Mouse (Mus musculus): ENCODE measurements around the gene Rfx1. TPM values are rescaled to one million over a fixed set of nuclear protein-coding genes. Genes with fewer than 3 reads are reported as not detected.

Rfx1 gene
- polyA plus RNA-seq, 1 experiment from 2014 or later = 7.9 TPM

DNA sequence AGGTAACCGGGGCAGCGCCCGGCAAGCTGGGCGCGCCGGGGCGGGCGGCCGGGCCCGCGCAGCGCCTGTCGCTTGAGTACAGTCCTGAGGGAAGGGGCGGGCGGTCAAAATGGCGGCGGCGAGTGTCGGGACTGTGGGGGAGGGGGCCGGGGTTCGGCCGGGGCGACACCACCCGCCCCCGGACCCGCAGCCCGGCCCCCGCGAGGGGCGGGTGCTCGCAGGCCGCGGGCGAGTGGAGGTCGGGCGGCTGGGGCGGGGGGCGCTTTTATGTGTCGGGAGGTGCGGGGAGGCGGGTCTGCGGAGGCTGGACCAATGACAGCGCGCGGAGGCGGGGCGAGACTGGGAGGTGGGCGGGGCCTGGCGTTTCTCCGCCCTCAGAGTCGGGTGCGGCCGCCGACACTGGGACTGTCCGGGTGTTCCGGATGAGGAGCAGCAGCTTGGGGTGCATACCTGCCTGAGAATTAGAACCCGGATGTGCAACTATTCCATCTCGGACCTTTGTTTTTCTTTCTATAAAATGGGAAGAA, 476 bp downstream of the Rfx1 start:
- Histone ChIP-seq H3K9ac (ENCODE audit: low read depth, low read length) (peak overlapping the region; percentile 94), H3K36me3 (ENCODE audit: control insufficient read depth, insufficient read depth, low read length) (no peaks in the 10 kb centered on the region), H3K4me3 (ENCODE audit: low read length) (peak overlapping the region; percentile 94), H3K27ac (ENCODE audit: low read depth, low read length) (peak overlapping the region; percentile 98), H3K9me3 (ENCODE audit: control insufficient read depth, low read length) (no peaks in the 10 kb centered on the region), H3K4me2 (ENCODE audit: low read length) (peak overlapping the region; percentile 63), H3K27me3 (replicated peaks; ENCODE audit: control insufficient read depth, insufficient read depth, low read length) (no peaks in the 10 kb centered on the region), H3K4me1 (ENCODE audit: control insufficient read depth, insufficient read depth, low read depth, low read length) (peaks cover 29% of the 10 kb centered on the region)
- peak; percentile 66 for ATAC-seq
- WGBS = under 1% methylated on average over 39 of the region's 58 CpGs

DNA sequence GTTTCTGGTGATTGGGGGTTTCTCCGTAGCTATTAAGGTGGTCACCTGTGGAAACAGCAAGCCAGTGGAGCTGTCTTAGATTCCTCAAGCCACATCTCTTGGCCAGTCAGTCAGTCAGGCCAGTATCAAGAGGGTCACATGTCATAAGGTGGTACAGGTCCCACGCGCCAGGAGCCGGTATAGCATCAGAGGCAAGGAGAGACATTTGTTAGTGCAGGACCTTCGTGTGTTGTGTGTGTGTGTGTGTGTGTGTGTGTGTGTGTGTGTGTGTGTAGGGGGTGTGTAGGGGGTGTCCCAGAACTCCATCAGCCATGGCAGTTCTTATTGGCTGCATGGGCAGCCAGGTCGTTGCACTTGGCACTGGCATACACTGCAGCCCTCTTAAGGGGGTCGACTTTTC, 1.3 kb downstream of the Rfx1 start:
- Histone ChIP-seq H3K4me1 (ENCODE audit: control insufficient read depth, insufficient read depth, low read depth, low read length) (peaks cover 31% of the 10 kb centered on the region), H3K4me2 (ENCODE audit: low read length) (peak overlapping the region; percentile 63), H3K36me3 (ENCODE audit: control insufficient read depth, insufficient read depth, low read length) (no peaks in the 10 kb centered on the region), H3K9ac (ENCODE audit: low read depth, low read length) (peak overlapping the region; percentile 94), H3K27me3 (replicated peaks; ENCODE audit: control insufficient read depth, insufficient read depth, low read length) (no peaks in the 10 kb centered on the region), H3K4me3 (ENCODE audit: low read length) (peak overlapping the region; percentile 94), H3K27ac (ENCODE audit: low read depth, low read length) (no peak overlapping the region), H3K9me3 (ENCODE audit: control insufficient read depth, low read length) (no peaks in the 10 kb centered on the region)
- ATAC-seq = no peak
- 90% methylated on average over 7 of the region's 7 CpGs for WGBS

DNA sequence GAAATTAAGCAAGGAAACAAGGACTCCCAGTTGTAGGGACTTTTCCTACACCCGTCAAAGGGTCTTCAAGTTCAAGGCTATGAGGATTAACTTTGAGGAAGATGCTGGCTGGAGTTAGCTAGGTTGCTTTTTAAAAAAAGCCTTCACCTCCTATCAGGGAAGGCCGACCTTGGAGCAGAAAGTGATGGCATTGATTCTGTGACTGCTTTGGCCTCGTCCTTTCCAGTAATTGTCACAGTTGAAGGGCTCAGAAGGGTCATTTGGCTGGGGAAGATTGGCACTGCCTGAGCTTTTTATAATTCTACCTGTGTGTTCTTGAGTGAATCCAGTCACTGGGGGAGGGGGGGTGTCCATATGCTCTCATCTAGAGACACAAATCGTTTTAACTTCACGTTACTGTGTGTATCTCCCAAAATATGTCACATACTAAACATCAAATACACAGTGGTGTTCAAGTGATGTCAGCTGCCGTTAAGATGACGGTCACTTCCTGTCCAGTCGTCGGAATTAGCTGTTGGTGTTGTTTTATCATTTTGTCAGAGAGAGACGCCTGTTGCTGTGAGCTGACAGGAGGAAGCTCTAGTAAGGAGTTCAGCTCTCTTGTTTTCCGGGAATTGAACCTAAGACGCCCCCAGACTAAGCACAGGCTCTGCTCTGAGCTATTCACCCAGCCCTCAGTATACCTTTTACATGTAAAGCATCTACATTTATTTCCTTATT, 1.8 kb downstream of the Rfx1 start:
- Histone ChIP-seq H3K4me3 (ENCODE audit: low read length) (no peak overlapping the region), H3K4me2 (ENCODE audit: low read length) (peak overlapping the region; percentile 63), H3K9ac (ENCODE audit: low read depth, low read length) (no peak overlapping the region), H3K36me3 (ENCODE audit: control insufficient read depth, insufficient read depth, low read length) (no peaks in the 10 kb centered on the region), H3K4me1 (ENCODE audit: control insufficient read depth, insufficient read depth, low read depth, low read length) (peaks cover 37% of the 10 kb centered on the region), H3K9me3 (ENCODE audit: control insufficient read depth, low read length) (no peaks in the 10 kb centered on the region), H3K27me3 (replicated peaks; ENCODE audit: control insufficient read depth, insufficient read depth, low read length) (no peaks in the 10 kb centered on the region), H3K27ac (ENCODE audit: low read depth, low read length) (no peak overlapping the region)
- WGBS = 71% methylated on average over 12 of the region's 12 CpGs
- no peak for ATAC-seq

DNA sequence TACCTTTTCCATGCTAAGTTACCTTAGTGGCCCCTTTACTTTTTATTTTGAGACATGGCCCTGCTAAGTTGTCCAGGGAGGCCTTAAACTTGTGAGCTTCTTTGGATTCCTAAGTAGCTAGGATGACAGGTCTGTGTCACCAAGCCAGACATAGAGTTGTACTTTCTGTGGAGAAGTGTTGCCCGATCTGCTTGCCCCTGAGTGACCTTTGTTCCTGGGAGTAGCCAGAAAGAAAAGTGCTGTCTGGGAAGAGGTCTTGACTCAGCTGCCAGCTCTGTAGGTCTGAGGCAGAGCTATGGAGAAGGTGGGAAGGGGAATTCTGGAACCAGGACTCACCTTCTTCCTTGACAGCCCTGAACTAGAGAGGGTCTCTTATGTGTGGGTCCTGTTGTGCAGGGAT, 2.5 kb downstream of the Rfx1 start:
- Histone ChIP-seq H3K27me3 (replicated peaks; ENCODE audit: control insufficient read depth, insufficient read depth, low read length) (no peaks in the 10 kb centered on the region), H3K9ac (ENCODE audit: low read depth, low read length) (no peak overlapping the region), H3K9me3 (ENCODE audit: control insufficient read depth, low read length) (no peaks in the 10 kb centered on the region), H3K36me3 (ENCODE audit: control insufficient read depth, insufficient read depth, low read length) (no peaks in the 10 kb centered on the region), H3K4me2 (ENCODE audit: low read length) (no peak overlapping the region), H3K27ac (ENCODE audit: low read depth, low read length) (peak overlapping the region; percentile 46; the same call in 1 of the 2 replicates), H3K4me3 (ENCODE audit: low read length) (no peak overlapping the region), H3K4me1 (ENCODE audit: control insufficient read depth, insufficient read depth, low read depth, low read length) (peaks cover 40% of the 10 kb centered on the region)
- ATAC-seq = no peak
- 40% methylated on average over 1 of the region's 1 CpGs for WGBS

DNA sequence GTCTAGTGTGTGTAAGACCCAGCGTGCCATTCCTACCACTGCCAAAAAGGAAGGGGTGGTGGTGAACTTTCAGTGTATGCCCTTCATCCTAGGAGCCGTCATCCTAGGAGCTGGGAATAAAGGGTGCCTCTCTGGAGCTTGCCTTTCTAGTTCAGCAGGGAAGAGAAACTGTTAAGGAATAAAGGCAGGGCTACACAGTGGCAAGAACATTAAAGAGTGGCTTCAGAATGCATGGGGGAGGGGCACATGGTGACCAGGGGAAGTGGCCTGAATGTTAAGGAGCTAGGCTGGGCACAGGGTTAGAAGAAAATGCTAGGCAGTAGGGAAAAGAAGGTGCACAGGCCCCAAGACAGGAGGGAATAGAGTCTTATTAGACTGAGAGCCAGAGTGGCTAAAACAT, 3.1 kb downstream of the Rfx1 start:
- Histone ChIP-seq H3K9me3 (ENCODE audit: control insufficient read depth, low read length) (no peaks in the 10 kb centered on the region), H3K27ac (ENCODE audit: low read depth, low read length) (peak overlapping the region; percentile 46), H3K4me2 (ENCODE audit: low read length) (no peak overlapping the region), H3K36me3 (ENCODE audit: control insufficient read depth, insufficient read depth, low read length) (no peaks in the 10 kb centered on the region), H3K9ac (ENCODE audit: low read depth, low read length) (peak overlapping the region; percentile 14; the same call in 1 of the 2 replicates), H3K27me3 (replicated peaks; ENCODE audit: control insufficient read depth, insufficient read depth, low read length) (no peaks in the 10 kb centered on the region), H3K4me1 (ENCODE audit: control insufficient read depth, insufficient read depth, low read depth, low read length) (peaks cover 40% of the 10 kb centered on the region), H3K4me3 (ENCODE audit: low read length) (no peak overlapping the region)
- no peak for ATAC-seq
- WGBS = 48% methylated on average over 2 of the region's 2 CpGs

DNA sequence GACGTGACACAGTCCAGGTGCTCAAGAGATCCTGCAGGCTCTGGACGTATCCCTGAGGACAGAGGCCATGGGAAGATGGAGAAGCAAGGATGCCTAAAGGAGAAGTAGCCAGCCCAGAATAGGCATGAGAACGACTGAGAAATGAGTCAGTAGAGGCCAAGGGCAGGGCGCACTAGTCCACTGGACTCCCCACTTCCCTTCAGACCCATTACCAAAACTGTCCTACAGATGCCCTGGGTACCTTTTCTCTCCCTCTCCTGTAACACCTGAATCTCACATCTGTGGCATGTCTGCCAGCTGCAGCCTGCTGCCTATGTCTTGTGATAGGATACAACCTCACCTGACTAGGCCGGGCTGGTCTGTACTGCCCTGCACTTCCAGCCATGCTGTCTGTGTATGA, 3.6 kb downstream of the Rfx1 start:
- WGBS = 88% methylated on average over 5 of the region's 5 CpGs
- Histone ChIP-seq H3K4me1 (ENCODE audit: control insufficient read depth, insufficient read depth, low read depth, low read length) (peaks cover 40% of the 10 kb centered on the region), H3K27me3 (replicated peaks; ENCODE audit: control insufficient read depth, insufficient read depth, low read length) (no peaks in the 10 kb centered on the region), H3K9me3 (ENCODE audit: control insufficient read depth, low read length) (no peaks in the 10 kb centered on the region), H3K9ac (ENCODE audit: low read depth, low read length) (peak overlapping the region; percentile 14; the same call in 1 of the 2 replicates), H3K36me3 (ENCODE audit: control insufficient read depth, insufficient read depth, low read length) (no peaks in the 10 kb centered on the region), H3K4me3 (ENCODE audit: low read length) (no peak overlapping the region), H3K4me2 (ENCODE audit: low read length) (no peak overlapping the region), H3K27ac (ENCODE audit: low read depth, low read length) (peak overlapping the region; percentile 45; the same call in 1 of the 2 replicates)
- no peak for ATAC-seq

DNA sequence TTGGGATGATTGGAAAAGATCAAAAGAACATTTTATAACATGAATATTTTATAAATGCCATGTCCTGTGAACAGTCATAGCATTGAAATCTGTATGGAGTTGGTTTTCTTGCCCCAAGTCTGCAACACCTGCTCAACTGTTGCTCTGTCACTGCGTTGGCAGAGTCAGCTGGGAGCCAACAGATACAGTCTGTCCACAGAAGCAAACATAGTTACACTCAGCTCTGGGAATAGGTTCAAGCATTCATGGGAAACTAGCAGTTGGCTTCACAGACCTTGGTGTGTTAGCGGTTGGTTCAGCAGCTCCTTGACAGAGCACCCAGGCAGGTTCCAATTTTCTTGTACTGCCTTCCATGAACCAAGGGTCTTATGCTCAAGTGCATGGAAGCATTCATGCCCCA, 4.0 kb downstream of the Rfx1 start:
- H3K27me3 ChIP-seq (replicated peaks; ENCODE audit: control insufficient read depth, insufficient read depth, low read length) = no peaks in the 10 kb centered on the region
- H3K9me3 ChIP-seq (ENCODE audit: control insufficient read depth, low read length) = no peaks in the 10 kb centered on the region
- H3K9ac ChIP-seq (ENCODE audit: low read depth, low read length) = no peak overlapping the region
- no peak overlapping the region for H3K4me2 ChIP-seq (ENCODE audit: low read length)
- no peak for ATAC-seq
- no peak overlapping the region for H3K27ac ChIP-seq (ENCODE audit: low read depth, low read length)
- H3K4me3 ChIP-seq (ENCODE audit: low read length) = no peak overlapping the region
- H3K4me1 ChIP-seq (ENCODE audit: control insufficient read depth, insufficient read depth, low read depth, low read length) = peaks cover 40% of the 10 kb centered on the region
- H3K36me3 ChIP-seq (ENCODE audit: control insufficient read depth, insufficient read depth, low read length) = no peaks in the 10 kb centered on the region
- 56% methylated on average over 2 of the region's 2 CpGs for WGBS

DNA sequence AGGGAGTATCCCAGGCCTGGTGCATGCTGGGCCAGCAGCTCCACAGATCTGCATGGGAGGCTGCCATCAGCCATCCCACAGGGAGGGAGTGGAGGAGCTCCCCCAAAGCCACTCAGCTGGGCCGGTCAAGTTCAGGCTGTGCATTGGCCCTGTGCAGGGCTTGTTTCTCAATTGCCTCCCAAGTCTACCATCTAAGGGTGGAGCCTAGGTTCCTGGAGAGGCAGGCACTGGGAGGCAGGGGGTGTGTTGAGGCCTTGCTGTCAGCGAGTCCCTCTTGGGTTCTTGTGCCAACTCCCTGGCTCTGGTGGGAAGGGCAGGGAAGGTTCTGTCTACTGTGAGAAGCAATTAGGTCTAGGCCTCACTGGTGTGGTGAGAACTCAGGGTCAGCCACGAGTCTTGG, 5.3 kb downstream of the Rfx1 start:
- Histone ChIP-seq H3K36me3 (ENCODE audit: control insufficient read depth, insufficient read depth, low read length) (no peaks in the 10 kb centered on the region), H3K9ac (ENCODE audit: low read depth, low read length) (0 out of 2 replicates have a peak overlapping the region, but pooled peaks have one; percentile 8), H3K27ac (ENCODE audit: low read depth, low read length) (no peak overlapping the region), H3K4me1 (ENCODE audit: control insufficient read depth, insufficient read depth, low read depth, low read length) (peaks cover 40% of the 10 kb centered on the region), H3K4me2 (ENCODE audit: low read length) (no peak overlapping the region), H3K9me3 (ENCODE audit: control insufficient read depth, low read length) (no peaks in the 10 kb centered on the region), H3K4me3 (ENCODE audit: low read length) (no peak overlapping the region), H3K27me3 (replicated peaks; ENCODE audit: control insufficient read depth, insufficient read depth, low read length) (no peaks in the 10 kb centered on the region)
- WGBS = 71% methylated on average over 3 of the region's 3 CpGs
- no peak for ATAC-seq

DNA sequence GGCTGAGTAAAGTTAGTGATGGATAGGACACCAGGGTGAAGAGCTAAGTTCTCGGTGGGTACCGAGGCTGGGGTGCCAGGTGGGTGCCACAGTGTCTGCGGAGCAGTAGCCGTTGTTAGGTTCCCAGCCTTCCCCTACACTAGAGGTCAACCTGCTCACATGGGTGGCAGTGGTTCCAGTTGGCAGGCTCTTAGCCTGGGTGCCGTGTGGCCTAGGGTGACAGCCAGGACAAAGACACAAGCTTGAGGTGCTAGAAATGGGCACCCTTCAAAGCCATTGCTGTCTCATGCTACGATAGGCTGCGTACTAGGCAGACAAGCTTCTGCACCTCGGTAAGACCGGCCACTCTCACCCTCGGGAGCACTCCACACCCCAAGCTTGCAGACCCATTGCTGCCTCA, 5.7 kb downstream of the Rfx1 start:
- no peaks in the 10 kb centered on the region for H3K9me3 ChIP-seq (ENCODE audit: control insufficient read depth, low read length)
- no peak overlapping the region for H3K4me2 ChIP-seq (ENCODE audit: low read length)
- peaks cover 40% of the 10 kb centered on the region for H3K4me1 ChIP-seq (ENCODE audit: control insufficient read depth, insufficient read depth, low read depth, low read length)
- H3K27me3 ChIP-seq (replicated peaks; ENCODE audit: control insufficient read depth, insufficient read depth, low read length) = no peaks in the 10 kb centered on the region
- no peaks in the 10 kb centered on the region for H3K36me3 ChIP-seq (ENCODE audit: control insufficient read depth, insufficient read depth, low read length)
- H3K4me3 ChIP-seq (ENCODE audit: low read length) = no peak overlapping the region
- ATAC-seq = no peak
- WGBS = 84% methylated on average over 10 of the region's 10 CpGs
- H3K27ac ChIP-seq (ENCODE audit: low read depth, low read length) = no peak overlapping the region
- no peak overlapping the region for H3K9ac ChIP-seq (ENCODE audit: low read depth, low read length)

Data from hindbrain, embryonic 16.5 days (tissue).